Mouse (Mus musculus): ENCODE data around the gene Gtf2i. TPM values are rescaled to one million over a fixed set of nuclear protein-coding genes. Genes with fewer than 3 reads are reported as not detected.

Gene Gtf2i
- polyA plus RNA-seq, 1 experiment from 2014 or later = 232 TPM

Small RNA genes lying within 50 kb of the gene (microRNA-seq; reads per million reads assigned to microRNA genes)
- gene Mir3965 = not detected

Other genes with a start within 250 kb of the Gtf2i start
- gene Castor2, start 215.0 kb downstream of the Gtf2i start, polyA plus RNA-seq (2016; fragmentation: Nextera tagmentation; extraction: Ambion mirVana) = 9.4 and 11.5 TPM in 2 replicates
- gene Rcc1l, start 138.0 kb downstream of the Gtf2i start, polyA plus RNA-seq (2016; fragmentation: Nextera tagmentation; extraction: Ambion mirVana) = 36.6 and 38.0 TPM in 2 replicates
- gene Gtf2ird2, start 130.7 kb downstream of the Gtf2i start, polyA plus RNA-seq (2016; fragmentation: Nextera tagmentation; extraction: Ambion mirVana) = 10.6 and 11.4 TPM in 2 replicates
- 2.2 and 2.3 TPM in 2 replicates for gene Ncf1, start 85.1 kb downstream of the Gtf2i start, polyA plus RNA-seq (2016; fragmentation: Nextera tagmentation; extraction: Ambion mirVana)
- 151 and 153 TPM in 2 replicates for gene Gtf2ird1, start 142.0 kb upstream of the Gtf2i start, polyA plus RNA-seq (2016; fragmentation: Nextera tagmentation; extraction: Ambion mirVana)
- gene Clip2, start 237.7 kb upstream of the Gtf2i start, polyA plus RNA-seq (2016; fragmentation: Nextera tagmentation; extraction: Ambion mirVana) = 7.4 and 7.6 TPM in 2 replicates
- gene Syna, start 245.4 kb upstream of the Gtf2i start, polyA plus RNA-seq (2016; fragmentation: Nextera tagmentation; extraction: Ambion mirVana) = 0.15 TPM in 1 of 2 replicates, not detected in the other

Measured in embryonic facial prominence, embryonic 12.5 days (tissue).